Mouse (Mus musculus): ENCODE data around the gene Gsta2. TPM values are rescaled to one million over a fixed set of nuclear protein-coding genes. Genes with fewer than 3 reads are reported as not detected.

The Gsta2 gene
- not detected in 2 replicates for polyA plus RNA-seq (2014; fragmentation: Nextera tagmentation; extraction: Ambion mirVana)

DNA sequence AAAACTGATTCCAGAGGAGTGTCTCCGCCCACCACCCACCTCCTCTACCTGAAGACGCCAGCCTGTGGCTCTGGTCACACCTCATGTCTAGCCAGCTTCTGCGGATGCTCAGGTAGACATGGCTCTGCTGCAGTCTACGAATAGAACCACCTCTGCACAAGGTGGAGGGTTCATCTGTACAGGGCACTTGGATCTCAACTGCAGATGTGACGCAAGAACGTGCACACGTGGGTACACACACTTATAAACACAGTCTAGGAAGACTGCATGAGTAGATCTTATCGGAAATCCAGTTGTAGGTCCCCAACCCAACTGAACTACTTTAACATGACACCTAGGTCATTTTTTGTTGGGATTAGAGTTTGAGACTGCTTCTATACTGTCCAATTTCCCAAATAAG lies at the start of gene Gsta2:
Gsta2 (minus strand) TSS at position 178 of the 400 bp plus-strand sequence.
- H3K4me1 ChIP-seq (replicated peaks; ENCODE audit: control insufficient read depth, insufficient read depth, low read length): no peaks in the 10 kb centered on the region
- no peak within 1 kb of the TSS for H3K27ac ChIP-seq (ENCODE audit: low read depth, low read length)
- H3K36me3 ChIP-seq (ENCODE audit: control insufficient read depth, insufficient read depth, low read length): no peaks in the 10 kb centered on the region
- no peak within 1 kb of the TSS for H3K4me3 ChIP-seq (ENCODE audit: low read depth, low read length)
- no peak for ATAC-seq (replicated peaks; ENCODE audit: low FRiP score)
- no peak within 1 kb of the TSS for H3K4me2 ChIP-seq (ENCODE audit: low read depth, low read length, severe bottlenecking)
- no peak within 1 kb of the TSS for H3K9ac ChIP-seq (ENCODE audit: low read length)
- 87% methylated on average over 8 of the region's 8 CpGs for WGBS
- no peak for DNase-seq (ENCODE audit: low spot score)
- no peaks in the 10 kb centered on the region for H3K27me3 ChIP-seq (ENCODE audit: control insufficient read depth, insufficient read depth, low read length)
- no peaks in the 10 kb centered on the region for H3K9me3 ChIP-seq (ENCODE audit: control insufficient read depth, low read length)

- Histone ChIP-seq H3K27me3 (ENCODE audit: control insufficient read depth, insufficient read depth, low read length) (peaks cover 6% of the 10 kb centered on the region), H3K36me3 (ENCODE audit: control insufficient read depth, insufficient read depth, low read length) (no peaks in the 10 kb centered on the region), H3K27ac (ENCODE audit: low read depth, low read length) (no peak overlapping the region), H3K4me1 (replicated peaks; ENCODE audit: control insufficient read depth, insufficient read depth, low read length) (no peaks in the 10 kb centered on the region), H3K9ac (ENCODE audit: low read length) (no peak overlapping the region), H3K4me3 (ENCODE audit: low read depth, low read length) (no peak overlapping the region), H3K9me3 (ENCODE audit: control insufficient read depth, low read length) (no peaks in the 10 kb centered on the region), H3K4me2 (ENCODE audit: low read depth, low read length, severe bottlenecking) (no peak overlapping the region)
- no peak for DNase-seq (ENCODE audit: low spot score)
- 94% methylated on average over 7 of the region's 7 CpGs for WGBS
- no peak for ATAC-seq (replicated peaks; ENCODE audit: low FRiP score)
Measured at GRCm38 (mm10) chr9:78401596-78401995, 46.0 kb upstream of the Gsta2 start.

GRCm38 (mm10) chr9:78400570-78400969 lies 45.0 kb upstream of the Gsta2 start:
- no peak overlapping the region for H3K4me3 ChIP-seq (ENCODE audit: low read depth, low read length)
- H3K9me3 ChIP-seq (ENCODE audit: control insufficient read depth, low read length): no peaks in the 10 kb centered on the region
- no peak for ATAC-seq (replicated peaks; ENCODE audit: low FRiP score)
- peaks cover 4% of the 10 kb centered on the region; the same call in 1 of the 2 replicates for H3K4me1 ChIP-seq (replicated peaks; ENCODE audit: control insufficient read depth, insufficient read depth, low read length)
- DNase-seq (ENCODE audit: low spot score): no peak
- H3K27me3 ChIP-seq (ENCODE audit: control insufficient read depth, insufficient read depth, low read length): peaks cover 16% of the 10 kb centered on the region
- 87% methylated on average over 5 of the region's 5 CpGs for WGBS
- no peaks in the 10 kb centered on the region for H3K36me3 ChIP-seq (ENCODE audit: control insufficient read depth, insufficient read depth, low read length)
- no peak overlapping the region for H3K9ac ChIP-seq (ENCODE audit: low read length)
- H3K27ac ChIP-seq (ENCODE audit: low read depth, low read length): no peak overlapping the region
- H3K4me2 ChIP-seq (ENCODE audit: low read depth, low read length, severe bottlenecking): no peak overlapping the region

GRCm38 (mm10) chr9:78396517-78396916 lies 40.9 kb upstream of the Gsta2 start:
- no peak overlapping the region for H3K9ac ChIP-seq (ENCODE audit: low read length)
- H3K27ac ChIP-seq (ENCODE audit: low read depth, low read length): no peak overlapping the region
- H3K4me1 ChIP-seq (replicated peaks; ENCODE audit: control insufficient read depth, insufficient read depth, low read length): peaks cover 4% of the 10 kb centered on the region; the same call in 1 of the 2 replicates
- 68% methylated on average over 9 of the region's 9 CpGs for WGBS
- H3K4me3 ChIP-seq (ENCODE audit: low read depth, low read length): no peak overlapping the region
- no peaks in the 10 kb centered on the region for H3K36me3 ChIP-seq (ENCODE audit: control insufficient read depth, insufficient read depth, low read length)
- H3K4me2 ChIP-seq (ENCODE audit: low read depth, low read length, severe bottlenecking): no peak overlapping the region
- DNase-seq (ENCODE audit: low spot score): no peak
- ATAC-seq (replicated peaks; ENCODE audit: low FRiP score): no peak
- H3K27me3 ChIP-seq (ENCODE audit: control insufficient read depth, insufficient read depth, low read length): peaks cover 34% of the 10 kb centered on the region
- H3K9me3 ChIP-seq (ENCODE audit: control insufficient read depth, low read length): no peaks in the 10 kb centered on the region

DNA sequence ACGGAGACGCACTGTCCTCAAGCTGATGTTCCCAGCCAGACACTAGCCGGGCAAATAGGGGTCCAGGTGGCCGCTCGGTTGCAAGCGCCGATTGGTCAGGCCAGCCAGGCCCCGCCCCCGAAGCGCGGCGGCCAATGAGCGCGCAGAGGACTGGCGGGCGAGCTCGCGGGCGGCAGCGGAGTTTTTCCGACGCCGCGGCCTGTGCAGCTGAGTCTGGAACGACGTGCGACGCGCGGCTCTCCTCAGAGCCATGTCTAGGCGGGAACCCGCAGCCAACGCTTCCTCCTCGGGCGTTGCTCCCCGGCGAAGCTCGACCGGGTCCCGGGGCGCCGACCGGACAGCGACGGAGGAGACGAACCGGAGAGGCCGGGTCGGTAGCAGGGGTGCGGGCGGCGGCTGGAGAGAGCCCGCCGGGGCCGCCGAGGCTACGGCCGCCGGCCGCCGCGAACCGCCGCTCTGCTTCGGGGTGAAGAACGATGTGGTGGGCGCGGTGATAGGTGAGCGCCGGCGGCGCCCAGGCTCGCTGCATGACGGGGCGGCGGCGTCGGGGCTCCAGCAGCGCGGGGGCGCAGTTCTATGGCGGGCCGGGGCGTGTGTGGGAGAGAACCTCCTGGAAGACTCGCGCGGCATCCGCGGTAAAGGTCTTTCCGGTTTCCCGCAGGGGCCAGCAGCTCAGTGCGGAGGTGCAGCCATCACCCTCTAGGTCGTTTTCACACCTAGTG lies 40.2 kb upstream of the Gsta2 start, which contains the start of gene Ddx43:
Ddx43 (plus strand) TSS at position 148 of the 722 bp plus-strand sequence.
- Histone ChIP-seq H3K27me3 (ENCODE audit: control insufficient read depth, insufficient read depth, low read length) (peaks cover 34% of the 10 kb centered on the region), H3K9ac (ENCODE audit: low read length) (peak within 1 kb of the TSS; percentile 12; the same call in 1 of the 2 replicates), H3K9me3 (ENCODE audit: control insufficient read depth, low read length) (no peaks in the 10 kb centered on the region), H3K4me1 (replicated peaks; ENCODE audit: control insufficient read depth, insufficient read depth, low read length) (peaks cover 4% of the 10 kb centered on the region; the same call in 1 of the 2 replicates), H3K36me3 (ENCODE audit: control insufficient read depth, insufficient read depth, low read length) (no peaks in the 10 kb centered on the region), H3K27ac (ENCODE audit: low read depth, low read length) (no peak within 1 kb of the TSS), H3K4me2 (ENCODE audit: low read depth, low read length, severe bottlenecking) (peak within 1 kb of the TSS; percentile 51), H3K4me3 (ENCODE audit: low read depth, low read length) (peak within 1 kb of the TSS; percentile 29)
- ATAC-seq (replicated peaks; ENCODE audit: low FRiP score): peak; percentile 96
- peak; percentile 87 for DNase-seq (ENCODE audit: low spot score)
- 6% methylated on average over 93 of the region's 93 CpGs for WGBS

DNA sequence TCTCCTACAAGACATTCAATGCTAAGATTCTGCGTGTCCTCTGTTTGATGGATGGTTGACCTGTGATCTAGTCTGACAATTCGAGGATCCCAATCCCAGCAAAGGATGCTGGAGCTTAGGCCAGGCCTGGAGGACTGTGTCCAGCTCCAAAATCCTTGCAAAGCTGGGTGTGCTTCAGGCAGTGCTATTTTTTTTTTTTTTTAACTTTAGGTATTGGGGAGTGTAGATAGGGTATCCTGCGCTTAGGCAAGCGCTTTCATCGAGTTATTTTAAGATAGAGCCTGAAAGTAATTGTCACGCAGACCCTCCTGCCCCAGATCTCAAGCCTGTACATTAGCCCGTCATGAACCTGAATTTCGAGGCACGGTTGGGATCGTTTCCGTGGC lies 39.6 kb upstream of the Gsta2 start:
- no peaks in the 10 kb centered on the region for H3K9me3 ChIP-seq (ENCODE audit: control insufficient read depth, low read length)
- H3K4me3 ChIP-seq (ENCODE audit: low read depth, low read length): peak overlapping the region; percentile 29; the same call in 1 of the 2 replicates
- no peak overlapping the region for H3K9ac ChIP-seq (ENCODE audit: low read length)
- DNase-seq (ENCODE audit: low spot score) (no peak), ATAC-seq (replicated peaks; ENCODE audit: low FRiP score) (no peak)
- no peaks in the 10 kb centered on the region for H3K36me3 ChIP-seq (ENCODE audit: control insufficient read depth, insufficient read depth, low read length)
- H3K4me1 ChIP-seq (replicated peaks; ENCODE audit: control insufficient read depth, insufficient read depth, low read length): peaks cover 4% of the 10 kb centered on the region; the same call in 1 of the 2 replicates
- peaks cover 34% of the 10 kb centered on the region for H3K27me3 ChIP-seq (ENCODE audit: control insufficient read depth, insufficient read depth, low read length)
- 43% methylated on average over 11 of the region's 11 CpGs for WGBS
- peak overlapping the region; percentile 51; the same call in 1 of the 2 replicates for H3K4me2 ChIP-seq (ENCODE audit: low read depth, low read length, severe bottlenecking)
- H3K27ac ChIP-seq (ENCODE audit: low read depth, low read length): no peak overlapping the region

DNA sequence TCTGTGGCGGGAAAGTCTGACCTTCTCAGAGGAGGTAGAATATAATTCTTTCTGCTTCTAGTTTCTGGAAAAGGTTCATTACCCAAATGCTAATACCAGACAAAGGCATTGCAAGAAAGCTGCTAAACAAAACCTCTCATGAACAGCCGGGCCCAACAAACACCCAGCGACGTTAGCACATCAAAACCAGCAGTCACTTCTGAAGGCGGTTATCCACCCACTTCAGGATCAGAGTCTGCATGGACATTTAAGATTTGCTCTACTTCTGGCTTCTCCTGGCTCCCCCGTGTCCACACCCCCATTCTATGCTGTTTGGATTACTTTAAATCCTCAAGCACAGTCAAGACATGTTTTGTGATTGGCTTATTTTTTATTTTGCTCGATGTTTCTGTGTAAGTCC lies 39.0 kb upstream of the Gsta2 start:
- H3K4me2 ChIP-seq (ENCODE audit: low read depth, low read length, severe bottlenecking): no peak overlapping the region
- H3K9me3 ChIP-seq (ENCODE audit: control insufficient read depth, low read length): no peaks in the 10 kb centered on the region
- H3K27ac ChIP-seq (ENCODE audit: low read depth, low read length): no peak overlapping the region
- DNase-seq (ENCODE audit: low spot score) (no peak), ATAC-seq (replicated peaks; ENCODE audit: low FRiP score) (no peak)
- no peaks in the 10 kb centered on the region for H3K36me3 ChIP-seq (ENCODE audit: control insufficient read depth, insufficient read depth, low read length)
- 67% methylated on average over 7 of the region's 7 CpGs for WGBS
- peaks cover 34% of the 10 kb centered on the region for H3K27me3 ChIP-seq (ENCODE audit: control insufficient read depth, insufficient read depth, low read length)
- no peak overlapping the region for H3K4me3 ChIP-seq (ENCODE audit: low read depth, low read length)
- peaks cover 4% of the 10 kb centered on the region; the same call in 1 of the 2 replicates for H3K4me1 ChIP-seq (replicated peaks; ENCODE audit: control insufficient read depth, insufficient read depth, low read length)
- H3K9ac ChIP-seq (ENCODE audit: low read length): no peak overlapping the region

- Histone ChIP-seq H3K27ac (ENCODE audit: low read depth, low read length) (no peak overlapping the region), H3K9ac (ENCODE audit: low read length) (no peak overlapping the region), H3K9me3 (ENCODE audit: control insufficient read depth, low read length) (no peaks in the 10 kb centered on the region), H3K4me3 (ENCODE audit: low read depth, low read length) (no peak overlapping the region), H3K4me1 (replicated peaks; ENCODE audit: control insufficient read depth, insufficient read depth, low read length) (peaks cover 4% of the 10 kb centered on the region; the same call in 1 of the 2 replicates), H3K4me2 (ENCODE audit: low read depth, low read length, severe bottlenecking) (no peak overlapping the region), H3K27me3 (ENCODE audit: control insufficient read depth, insufficient read depth, low read length) (peaks cover 34% of the 10 kb centered on the region), H3K36me3 (ENCODE audit: control insufficient read depth, insufficient read depth, low read length) (no peaks in the 10 kb centered on the region)
- DNase-seq (ENCODE audit: low spot score) (no peak), ATAC-seq (replicated peaks; ENCODE audit: low FRiP score) (no peak)
- WGBS: 87% methylated on average over 10 of the region's 10 CpGs
Measured at GRCm38 (mm10) chr9:78393741-78394140, 38.2 kb upstream of the Gsta2 start.

- H3K4me1 ChIP-seq (replicated peaks; ENCODE audit: control insufficient read depth, insufficient read depth, low read length): no peaks in the 10 kb centered on the region
- H3K27me3 ChIP-seq (ENCODE audit: control insufficient read depth, insufficient read depth, low read length): peaks cover 12% of the 10 kb centered on the region
- no peaks in the 10 kb centered on the region for H3K36me3 ChIP-seq (ENCODE audit: control insufficient read depth, insufficient read depth, low read length)
- WGBS: 47% methylated on average over 5 of the region's 5 CpGs
- no peak for DNase-seq (ENCODE audit: low spot score)
- no peak for ATAC-seq (replicated peaks; ENCODE audit: low FRiP score)
- no peak overlapping the region for H3K27ac ChIP-seq (ENCODE audit: low read depth, low read length)
- H3K9ac ChIP-seq (ENCODE audit: low read length): no peak overlapping the region
- H3K4me2 ChIP-seq (ENCODE audit: low read depth, low read length, severe bottlenecking): no peak overlapping the region
- no peaks in the 10 kb centered on the region for H3K9me3 ChIP-seq (ENCODE audit: control insufficient read depth, low read length)
- H3K4me3 ChIP-seq (ENCODE audit: low read depth, low read length): no peak overlapping the region
Measured at GRCm38 (mm10) chr9:78389981-78390380, 34.4 kb upstream of the Gsta2 start.

All from forebrain, embryonic 11.5 days (tissue).